Mouse (Mus musculus) ES-E14 (cell line): ENCODE results near the gene Abhd11.

ENCODE experiments used
- CHD2 ChIP-seq: IDR thresholded peaks from 2 replicates; pipeline ENCODE4 v1.6.1; 2014; ENCODE audit warnings: mild to moderate bottlenecking, low read depth, low read length, inconsistent platforms
- HCFC1 ChIP-seq: IDR thresholded peaks from 2 replicates; pipeline ENCODE4 v1.6.1; 2012; ENCODE audit warnings: low read length, inconsistent platforms, borderline replicate concordance; ENCODE audit not compliant: insufficient read depth
- MAFK ChIP-seq: IDR thresholded peaks from 2 replicates; pipeline ENCODE4 v1.6.1; 2014; ENCODE audit warnings: mild to moderate bottlenecking, low read depth, low read length, inconsistent platforms; ENCODE audit not compliant: insufficient read depth
- ZC3H11A ChIP-seq: IDR thresholded peaks from 2 replicates; pipeline ENCODE4 v1.6.1; 2012; ENCODE audit warnings: low read depth, mild to moderate bottlenecking, inconsistent platforms, low read length, borderline replicate concordance
- ZNF384 ChIP-seq: IDR thresholded peaks from 2 replicates; pipeline ENCODE4 v1.6.1; 2012; ENCODE audit warnings: low read depth, low read length, inconsistent platforms

DNA sequence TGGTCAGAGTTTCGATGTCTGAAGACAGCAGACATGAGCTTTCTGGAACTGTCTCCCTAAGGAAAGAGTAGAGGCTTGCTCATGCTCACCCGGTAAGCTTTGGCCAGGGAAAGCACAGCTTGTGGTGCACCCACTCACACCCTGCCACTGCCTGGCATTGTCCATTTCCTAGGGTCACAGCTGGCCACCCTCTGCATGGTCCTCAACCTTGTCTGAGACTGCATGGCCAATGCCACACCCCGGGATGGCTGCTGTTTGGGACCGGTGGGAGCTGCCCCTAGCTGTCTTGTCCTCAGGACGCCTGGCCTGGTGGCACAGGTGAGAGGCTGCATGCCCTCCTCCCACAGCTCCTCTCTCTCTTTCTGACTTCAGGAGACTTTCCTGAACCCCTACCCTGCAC lies 39.6 kb downstream of the Abhd11 start:
- TF ChIP-seq HCFC1 (no peak), CHD2 (no peak), MAFK (no peak), ZNF384 (no peak), ZC3H11A (no peak)
